Mouse (Mus musculus) stomach, embryonic 16.5 days (tissue): Measurements from ENCODE around the gene Cxcr4. TPM values are rescaled to one million over a fixed set of nuclear protein-coding genes. Genes with fewer than 3 reads are reported as not detected.

Experiments used
- ATAC-seq: fragments of 200-750 bp; cut with Nextera tagmentation; 2 replicates; pipeline ENCODE4 v1.8.0; 2017; ENCODE audit warnings: moderate number of reproducible peaks, moderate TSS enrichment; ENCODE audit not compliant: insufficient read depth, low FRiP score
- H3K27ac ChIP-seq: fragments of 300-500 bp; sonication (generic); 2 replicates; pipeline ENCODE4 v1.5.1; 2014; ENCODE audit warnings: low read length
- H3K27me3 ChIP-seq: fragments of 300-500 bp; sonication (generic); 2 replicates; pipeline ENCODE4 v1.6.1; 2014; ENCODE audit warnings: low read length, control low read depth, mixed read lengths; ENCODE audit not compliant: control insufficient read depth, insufficient read depth
- H3K36me3 ChIP-seq: fragments of 300-500 bp; sonication (generic); 2 replicates; pipeline ENCODE4 v1.6.1; 2014; ENCODE audit warnings: low read length; ENCODE audit not compliant: control insufficient read depth, insufficient read depth
- H3K4me1 ChIP-seq: fragments of 300-500 bp; sonication (generic); 2 replicates; pipeline ENCODE4 v1.6.1; 2014; ENCODE audit warnings: low read length, control low read depth, mixed read lengths; ENCODE audit not compliant: control insufficient read depth, insufficient read depth
- H3K4me2 ChIP-seq: fragments of 300-500 bp; sonication (generic); 2 replicates; pipeline ENCODE4 v1.6.1; 2014; ENCODE audit warnings: low read depth, low read length, mixed read lengths
- H3K4me3 ChIP-seq: fragments of 300-500 bp; sonication (generic); replicated peaks from 2 replicates; pipeline ENCODE4 v1.5.1; 2014; ENCODE audit warnings: mild to moderate bottlenecking, low read length
- H3K9ac ChIP-seq: fragments of 300-500 bp; sonication (generic); 2 replicates; pipeline ENCODE4 v1.6.1; 2014; ENCODE audit warnings: low read length
- H3K9me3 ChIP-seq: fragments of 300-500 bp; sonication (generic); replicated peaks from 2 replicates; pipeline ENCODE4 v1.6.1; 2016; ENCODE audit warnings: low read length, control low read depth; ENCODE audit not compliant: control insufficient read depth
- WGBS: fragments of 180-500 bp; shearing (Covaris S2); extraction: QIAGEN DNeasy Blood & Tissue Kit; methylation state at CpG from one replicate; pipeline ENCODE4 v1.1.7; 2014; 5-methylcytosine and 5-hydroxymethylcytosine counted together
- polyA plus RNA-seq: library from polyadenylated mRNA; unstranded; fragments of >200 nt; fragmentation: Nextera tagmentation; extraction: Ambion mirVana; gene quantifications from 2 replicates; pipeline ENCODE4 v1.2.1, GENCODE M21; 2015

Gene Cxcr4
- polyA plus RNA-seq, 1 experiment from 2014 or later: 7.6 TPM

DNA sequence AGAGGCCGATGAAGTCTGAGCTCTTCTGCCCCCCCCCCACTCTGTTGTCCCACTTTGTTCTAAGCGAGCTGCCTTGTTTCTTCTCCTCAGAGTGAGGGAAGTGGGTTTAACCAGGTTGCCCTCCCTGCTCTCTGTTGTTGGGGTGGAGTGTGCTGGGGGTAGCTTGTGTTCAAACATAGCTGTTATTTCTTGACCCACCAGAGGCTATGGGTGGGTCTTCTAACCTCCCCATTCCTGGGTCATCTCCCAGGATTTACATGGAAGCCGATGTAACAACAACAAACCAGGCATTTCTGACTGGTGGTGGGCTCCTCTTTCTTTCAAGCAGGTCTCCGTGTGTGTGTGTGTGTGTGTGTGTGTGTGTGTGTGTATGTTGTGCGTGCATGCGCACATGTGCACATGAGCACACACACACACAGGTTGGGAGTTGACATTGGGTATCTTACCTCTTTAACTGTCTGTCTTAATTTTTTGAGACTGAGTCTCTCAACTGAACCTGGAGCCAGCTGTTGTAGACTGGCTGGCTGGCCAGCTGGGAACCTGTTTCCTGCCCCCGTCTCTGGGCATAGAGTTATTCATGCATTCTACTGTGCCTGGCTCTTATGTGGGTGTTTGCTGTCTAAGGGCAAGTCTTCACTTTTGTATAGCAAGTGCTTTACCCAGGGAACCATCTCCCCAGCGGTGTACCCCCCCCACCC, 10.7 kb upstream of the Cxcr4 start:
- no peaks in the 10 kb centered on the region for H3K36me3 ChIP-seq
- no peak overlapping the region for H3K4me3 ChIP-seq
- no peaks in the 10 kb centered on the region for H3K9me3 ChIP-seq
- ATAC-seq: no peak
- WGBS: 71% methylated on average over 8 of the region's 8 CpGs
- no peaks in the 10 kb centered on the region for H3K27me3 ChIP-seq
- no peak overlapping the region for H3K4me2 ChIP-seq
- H3K9ac ChIP-seq: no peak overlapping the region
- H3K4me1 ChIP-seq: 0 out of 2 replicates have a peak, but pooled peaks cover 2% of the 10 kb centered on the region
- H3K27ac ChIP-seq: peak overlapping the region; percentile 51

DNA sequence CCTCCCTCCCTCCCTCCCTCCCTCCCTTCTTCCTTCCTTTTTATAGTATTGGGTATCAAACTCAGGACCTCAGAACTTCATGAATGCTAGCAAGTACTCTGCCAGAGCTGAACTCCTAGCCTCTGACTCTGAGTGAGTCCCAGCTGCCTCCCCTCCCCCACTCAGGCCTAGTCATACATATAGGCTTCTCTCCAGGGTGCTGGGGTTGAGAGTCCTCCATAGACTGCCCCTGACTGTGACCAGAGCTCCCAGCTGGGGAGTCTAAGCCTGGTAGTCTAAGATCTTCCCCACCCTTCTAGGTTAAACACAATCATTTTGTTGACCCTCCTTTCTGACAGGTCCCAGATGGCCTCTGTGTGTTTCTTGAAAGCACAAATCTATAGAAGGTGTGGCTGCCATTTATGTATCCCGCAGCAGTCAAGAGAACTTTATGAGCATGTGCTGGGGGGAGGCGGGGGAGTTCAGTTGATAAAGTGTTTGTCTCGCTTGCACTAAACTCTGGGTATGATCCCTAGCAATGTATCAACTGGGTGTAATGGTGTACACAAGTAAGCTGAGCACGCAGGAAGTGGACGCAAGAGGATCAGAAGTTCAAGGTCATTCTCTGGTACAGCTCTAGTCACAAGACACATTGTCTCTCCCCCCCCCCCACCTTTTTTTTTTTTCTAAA, 10.1 kb upstream of the Cxcr4 start:
- no peak overlapping the region for H3K4me3 ChIP-seq

DNA sequence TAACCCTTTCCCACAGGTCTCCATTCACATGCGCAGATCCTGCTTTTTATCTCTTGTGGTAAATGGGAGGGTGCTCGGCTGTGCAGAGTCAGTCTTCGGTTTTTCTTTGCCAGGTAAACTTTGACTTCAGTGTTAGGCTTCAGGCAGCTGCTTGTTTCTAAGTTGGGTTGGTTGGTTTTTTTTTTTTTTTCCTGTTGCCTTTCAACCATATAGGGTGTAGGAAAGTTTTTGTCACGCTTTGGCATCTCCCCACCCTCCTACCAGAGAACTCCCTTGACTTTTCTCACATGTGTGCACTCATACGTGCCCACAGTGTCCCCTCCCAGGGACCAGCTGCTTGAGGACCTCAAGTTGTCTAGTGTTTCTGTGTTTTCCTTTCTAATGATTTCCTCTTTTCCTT, 9.2 kb upstream of the Cxcr4 start:
- H3K27ac ChIP-seq: peak overlapping the region; percentile 67
- 54% methylated on average over 5 of the region's 5 CpGs for WGBS

More for the DNA sequence above, 10.1 kb upstream of the Cxcr4 start:
- Histone ChIP-seq H3K4me1 (peaks cover 2% of the 10 kb centered on the region; the same call in 1 of the 2 replicates), H3K27me3 (no peaks in the 10 kb centered on the region), H3K4me2 (no peak overlapping the region), H3K9ac (no peak overlapping the region), H3K27ac (peak overlapping the region; percentile 51), H3K9me3 (no peaks in the 10 kb centered on the region), H3K36me3 (no peaks in the 10 kb centered on the region)
- ATAC-seq: peak; percentile 89
- 36% methylated on average over 5 of the region's 5 CpGs for WGBS

DNA sequence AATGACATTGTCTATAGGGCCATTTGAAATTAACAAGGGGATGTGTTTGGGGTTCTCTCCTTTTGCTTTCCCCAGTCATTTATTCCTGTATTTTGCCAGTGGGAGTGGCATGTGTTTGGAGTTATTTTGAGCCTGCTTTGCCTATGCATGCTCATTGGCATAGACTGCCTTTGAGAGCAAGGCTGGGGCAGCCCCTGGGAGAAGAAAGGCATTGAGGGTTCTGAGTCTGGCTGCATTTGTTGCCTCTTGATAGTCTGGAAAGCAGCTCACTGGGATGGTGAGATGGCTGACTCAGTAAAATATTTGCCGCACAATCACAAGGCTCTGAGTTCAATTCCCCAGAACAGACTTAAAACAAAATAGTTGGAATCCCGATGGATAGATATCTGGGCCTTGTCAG, 8.5 kb upstream of the Cxcr4 start:
- no peaks in the 10 kb centered on the region for H3K27me3 ChIP-seq
- 89% methylated on average over 2 of the region's 2 CpGs for whole genome bisulfite sequencing
- no peak overlapping the region for H3K4me3 ChIP-seq
- no peaks in the 10 kb centered on the region for H3K36me3 ChIP-seq
- no peak overlapping the region for H3K9ac ChIP-seq
- H3K4me1 ChIP-seq: peaks cover 5% of the 10 kb centered on the region
- H3K4me2 ChIP-seq: no peak overlapping the region
- H3K9me3 ChIP-seq: no peaks in the 10 kb centered on the region
- no peak for ATAC-seq
- no peak overlapping the region; the same call in 1 of the 2 replicates for H3K27ac ChIP-seq

More for the DNA sequence above, 9.2 kb upstream of the Cxcr4 start:
- H3K4me1 ChIP-seq: peaks cover 2% of the 10 kb centered on the region; the same call in 1 of the 2 replicates
- H3K27me3 ChIP-seq: no peaks in the 10 kb centered on the region
- no peak overlapping the region for H3K9ac ChIP-seq
- H3K4me2 ChIP-seq: no peak overlapping the region
- no peak for ATAC-seq
- no peak overlapping the region for H3K4me3 ChIP-seq
- H3K36me3 ChIP-seq: no peaks in the 10 kb centered on the region
- no peaks in the 10 kb centered on the region for H3K9me3 ChIP-seq

GRCm38 (mm10) chr1:128597209-128597782, 5.2 kb upstream of the Cxcr4 start:
- H3K4me2 ChIP-seq: no peak overlapping the region
- no peak for ATAC-seq
- H3K4me1 ChIP-seq: peaks cover 29% of the 10 kb centered on the region
- whole genome bisulfite sequencing: 70% methylated on average over 15 of the region's 15 CpGs
- H3K4me3 ChIP-seq: no peak overlapping the region
- no peaks in the 10 kb centered on the region for H3K9me3 ChIP-seq
- no peaks in the 10 kb centered on the region for H3K27me3 ChIP-seq
- H3K36me3 ChIP-seq: no peaks in the 10 kb centered on the region
- H3K27ac ChIP-seq: no peak overlapping the region
- no peak overlapping the region for H3K9ac ChIP-seq

- Histone ChIP-seq H3K4me1 (peaks cover 36% of the 10 kb centered on the region), H3K9me3 (no peaks in the 10 kb centered on the region), H3K9ac (no peak overlapping the region), H3K27me3 (no peaks in the 10 kb centered on the region), H3K36me3 (no peaks in the 10 kb centered on the region), H3K4me2 (no peak overlapping the region), H3K4me3 (no peak overlapping the region), H3K27ac (no peak overlapping the region)
- WGBS: 21% methylated on average over 6 of the region's 6 CpGs
- ATAC-seq: no peak
Observed at GRCm38 (mm10) chr1:128595528-128595927, 3.4 kb upstream of the Cxcr4 start.

DNA sequence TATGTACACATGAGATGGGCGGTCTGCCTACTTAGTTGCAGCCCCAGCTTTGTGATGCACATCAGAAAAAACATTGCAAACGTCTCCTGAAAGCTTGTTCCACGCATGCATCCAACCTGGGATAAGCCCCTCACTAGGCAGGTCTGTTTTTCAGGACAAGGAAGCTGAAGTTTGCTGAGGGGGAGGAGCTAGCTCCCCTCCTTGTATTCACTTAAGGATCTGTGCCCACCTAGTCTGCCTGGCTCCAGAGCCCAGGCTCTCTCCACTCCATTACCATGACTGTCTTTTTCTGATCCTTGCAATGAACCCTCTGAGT, 3.0 kb upstream of the Cxcr4 start:
- H3K36me3 ChIP-seq: no peaks in the 10 kb centered on the region
- H3K4me3 ChIP-seq: no peak overlapping the region
- H3K4me2 ChIP-seq: no peak overlapping the region
- peak overlapping the region; percentile 7; the same call in 1 of the 2 replicates for H3K27ac ChIP-seq
- WGBS: 31% methylated on average over 3 of the region's 3 CpGs
- 0 out of 2 replicates have a peak overlapping the region, but pooled peaks have one; percentile 17 for H3K9ac ChIP-seq
- no peaks in the 10 kb centered on the region for H3K9me3 ChIP-seq
- H3K4me1 ChIP-seq: peaks cover 36% of the 10 kb centered on the region
- no peak for ATAC-seq
- H3K27me3 ChIP-seq: no peaks in the 10 kb centered on the region

- no peak overlapping the region for H3K4me3 ChIP-seq
- no peak overlapping the region; the same call in 1 of the 2 replicates for H3K4me2 ChIP-seq
- peak overlapping the region; percentile 7; the same call in 1 of the 2 replicates for H3K27ac ChIP-seq
- ATAC-seq: no peak
- 35% methylated on average over 12 of the region's 12 CpGs for WGBS
- H3K27me3 ChIP-seq: no peaks in the 10 kb centered on the region
- no peaks in the 10 kb centered on the region for H3K36me3 ChIP-seq
- no peaks in the 10 kb centered on the region for H3K9me3 ChIP-seq
- H3K4me1 ChIP-seq: peaks cover 36% of the 10 kb centered on the region
- H3K9ac ChIP-seq: 0 out of 2 replicates have a peak overlapping the region, but pooled peaks have one; percentile 17
Observed at GRCm38 (mm10) chr1:128594353-128595104, 2.4 kb upstream of the Cxcr4 start.
